Mouse (Mus musculus) spleen, adult 2 months (tissue): ENCODE results near the gene Nuak1.

Experiments used
- CTCF ChIP-seq: fragments of 200-500 bp; IDR thresholded peaks from 2 replicates; pipeline ENCODE4 v1.5.1; 2011; ENCODE audit warnings: mild to moderate bottlenecking, inconsistent platforms; ENCODE audit not compliant: insufficient read depth, insufficient read length, insufficient replicate concordance; ENCODE audit errors: extremely low read depth
- POLR2A ChIP-seq: fragments of 200-500 bp; IDR thresholded peaks from 2 replicates; pipeline ENCODE4 v1.6.1; 2011; ENCODE audit warnings: low read depth, low read length, inconsistent platforms

DNA sequence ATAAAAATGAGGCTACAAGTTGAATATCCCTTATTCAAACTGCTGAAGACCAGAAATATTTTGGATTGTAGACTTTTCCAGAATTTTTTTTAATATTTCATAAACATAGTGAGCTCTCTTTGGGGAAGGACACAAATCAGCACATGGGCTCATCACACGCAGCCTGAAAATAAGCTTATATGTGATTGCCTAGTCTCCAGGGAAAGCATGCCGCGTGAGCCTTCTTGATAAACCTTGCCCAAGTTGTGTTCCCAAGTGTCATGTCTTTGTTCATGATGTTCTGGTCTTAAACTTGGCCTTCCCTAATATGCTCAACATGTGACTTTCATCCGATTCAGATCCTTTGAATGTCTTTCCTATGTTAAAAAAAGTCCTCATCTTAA lies 81.7 kb downstream of the Nuak1 start:
- TF ChIP-seq CTCF: no peak
- no peak for TF ChIP-seq POLR2A
